Mouse (Mus musculus): ENCODE measurements around the gene 1700001K19Rik. TPM values are rescaled to one million over a fixed set of nuclear protein-coding genes. Genes with fewer than 3 reads are reported as not detected.

The 1700001K19Rik gene
- not detected for polyA plus RNA-seq (2017; shearing (Covaris generic))

DNA sequence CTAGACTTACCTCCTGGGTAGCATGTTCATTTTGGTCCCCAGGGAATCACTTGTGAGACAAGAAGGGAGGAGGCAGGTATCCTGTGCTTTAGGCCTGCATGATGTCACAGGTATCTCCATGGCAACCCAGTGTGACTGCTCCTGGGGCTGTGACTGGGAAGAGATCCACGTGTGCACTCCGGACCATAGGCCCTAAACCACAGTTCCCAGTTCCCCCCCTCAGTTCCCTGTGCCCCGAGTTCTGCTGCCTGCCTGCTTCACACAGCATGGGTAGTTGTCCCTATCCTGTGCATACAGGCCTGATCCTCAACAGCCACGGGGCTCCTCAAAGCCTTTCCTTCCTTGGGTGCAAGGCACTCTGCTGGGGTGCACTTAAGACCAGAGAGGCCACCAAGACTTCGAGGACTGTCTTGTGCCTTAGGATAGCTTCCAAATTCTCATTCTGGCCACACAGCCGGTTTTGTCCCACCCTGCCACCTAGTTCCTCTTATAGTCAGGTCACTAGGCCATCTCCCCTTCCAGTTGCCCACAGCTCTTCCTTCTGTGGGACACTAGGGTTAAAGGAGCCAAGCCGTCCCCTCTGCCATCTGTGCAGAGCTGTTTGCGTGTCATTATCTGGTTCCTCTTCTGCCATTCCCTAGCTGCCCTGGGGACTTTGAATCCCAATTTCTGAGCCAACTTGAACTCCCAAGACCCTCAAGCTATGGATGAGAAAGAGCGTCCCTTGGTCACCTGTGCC is at the start of gene 1700001K19Rik:
Gene 1700001K19Rik, minus strand, starts transcription at position 59 of the 739 bp plus-strand sequence.

GRCm38 (mm10) chr12:110702556-110702955 is 20.1 kb upstream of the 1700001K19Rik start, which contains the start of gene Hsp90aa1:
Gene Hsp90aa1 (minus strand): TSS chr12:110702728.

Other genes starting within 250 kb of the 1700001K19Rik start
- 249 TPM for gene Ppp2r5c, start 235.5 kb downstream of the 1700001K19Rik start, polyA plus RNA-seq (2017; shearing (Covaris generic))
- gene Dync1h1, start 81.2 kb downstream of the 1700001K19Rik start, polyA plus RNA-seq (2017; shearing (Covaris generic)) = 27.3 TPM
- 358 TPM for gene Hsp90aa1, start 20.1 kb upstream of the 1700001K19Rik start, polyA plus RNA-seq (2017; shearing (Covaris generic))
- 55.4 TPM for gene Wdr20, start 55.3 kb upstream of the 1700001K19Rik start, polyA plus RNA-seq (2017; shearing (Covaris generic))
- 0.26 TPM for gene Mok, start 158.3 kb upstream of the 1700001K19Rik start, polyA plus RNA-seq (2017; shearing (Covaris generic))
- gene Zfp839, start 167.6 kb upstream of the 1700001K19Rik start, polyA plus RNA-seq (2017; shearing (Covaris generic)) = 1.4 TPM
- 45.8 TPM for gene Cinp, start 206.5 kb upstream of the 1700001K19Rik start, polyA plus RNA-seq (2017; shearing (Covaris generic))
- 3.2 TPM for gene Tecpr2, start 206.6 kb upstream of the 1700001K19Rik start, polyA plus RNA-seq (2017; shearing (Covaris generic))